Mouse (Mus musculus) MEL (cell line): Measurements from ENCODE around the gene Fam209. TPM values are rescaled to one million over a fixed set of nuclear protein-coding genes. Genes with fewer than 3 reads are reported as not detected.

ENCODE experiments used
- DNase-seq: peaks from one replicate; pipeline ENCODE4 v3.0.0; 2011; ENCODE audit warnings: low read depth, low spot score
- H3K27ac ChIP-seq: 2 replicates; pipeline ENCODE4 v1.5.1; 2012; ENCODE audit warnings: low read depth, mild to moderate bottlenecking, control low read depth, low read length, moderate library complexity; ENCODE audit not compliant: control insufficient read depth
- H3K27me3 ChIP-seq, 2 experiments: fragments of 150-350 bp in 1 of 2; sonication (generic) in 1 of 2; 2 replicates each; pipeline ENCODE4 v1.6.1; 2012; ENCODE audit warnings: low read length in 2 of 2, mild to moderate bottlenecking in 2 of 2, improper control_type of control experiment in 1 of 2, moderate library complexity in 1 of 2; ENCODE audit not compliant: insufficient read depth in 2 of 2, control insufficient read depth in 1 of 2
- H3K36me3 ChIP-seq, 2 experiments: 2 replicates each; pipeline ENCODE4 v1.6.1; 2012 to 2014; ENCODE audit warnings: low read length in 2 of 2, improper control_type of control experiment in 1 of 2, inconsistent platforms in 1 of 2, mild to moderate bottlenecking in 1 of 2; ENCODE audit not compliant: insufficient read depth in 2 of 2, control insufficient read depth in 1 of 2
- H3K4me1 ChIP-seq, 2 experiments: fragments of 150-350 bp in 1 of 2; sonication (generic) in 1 of 2; 2 replicates each; pipeline ENCODE4 v1.6.1; 2012; ENCODE audit warnings: low read length in 2 of 2, improper control_type of control experiment in 1 of 2, mild to moderate bottlenecking in 1 of 2; ENCODE audit not compliant: insufficient read depth in 2 of 2, control insufficient read depth in 1 of 2
- H3K4me3 ChIP-seq, 2 experiments: fragments of 150-350 bp in 1 of 2; sonication (generic) in 1 of 2; 2 replicates each; pipeline ENCODE4 v1.5.1; 2012; ENCODE audit warnings: low read depth in 2 of 2, low read length in 2 of 2, mild to moderate bottlenecking in 2 of 2, moderate library complexity in 2 of 2, control low read depth in 1 of 2, improper control_type of control experiment in 1 of 2; ENCODE audit not compliant: control insufficient read depth in 1 of 2, insufficient read depth in 1 of 2
- H3K79me2 ChIP-seq: 2 replicates; pipeline ENCODE4 v1.6.1; 2012; ENCODE audit warnings: mild to moderate bottlenecking, low read length, moderate library complexity; ENCODE audit not compliant: control insufficient read depth, poor library complexity, insufficient read depth
- H3K9ac ChIP-seq: 2 replicates; pipeline ENCODE4 v1.6.1; 2012; ENCODE audit warnings: low read depth, mild to moderate bottlenecking, control low read depth, low read length, moderate library complexity; ENCODE audit not compliant: control insufficient read depth, poor library complexity, severe bottlenecking
- H3K9me3 ChIP-seq: fragments of 150-350 bp; sonication (generic); replicated peaks from 2 replicates; pipeline ENCODE4 v1.6.1; 2012; ENCODE audit warnings: mild to moderate bottlenecking, low read length, improper control_type of control experiment, moderate library complexity; ENCODE audit not compliant: insufficient read depth
- CHD1 ChIP-seq: IDR thresholded peaks from 2 replicates; pipeline ENCODE4 v1.6.1; 2012; ENCODE audit warnings: low read depth, mild to moderate bottlenecking, inconsistent platforms, low read length, improper control_type of control experiment
- CTCF ChIP-seq, 3 experiments: IDR thresholded peaks in 2 of 3; conservative IDR thresholded peaks in 1 of 3; 2 replicates each; pipeline ENCODE4 v1.5.1; 2011 to 2012; ENCODE audit warnings: low read length in 3 of 3, low read depth in 2 of 3, mild to moderate bottlenecking in 2 of 3, improper control_type of control experiment in 1 of 3, inconsistent platforms in 1 of 3, mixed read lengths in 1 of 3, moderate library complexity in 1 of 3; ENCODE audit not compliant: control insufficient read depth in 1 of 3, insufficient read depth in 1 of 3, poor library complexity in 1 of 3, severe bottlenecking in 1 of 3
- EP300 ChIP-seq, 2 experiments: IDR thresholded peaks; 2 replicates each; pipeline ENCODE4 v1.6.1; 2011; ENCODE audit warnings: improper control_type of control experiment in 2 of 2, low read length in 2 of 2, low read depth in 1 of 2, mild to moderate bottlenecking in 1 of 2
- GATA1 ChIP-seq: IDR thresholded peaks from 2 replicates; pipeline ENCODE4 v1.6.1; 2011; ENCODE audit warnings: low read depth, low read length, improper control_type of control experiment
- HCFC1 ChIP-seq: IDR thresholded peaks from 2 replicates; pipeline ENCODE4 v1.6.1; 2012; ENCODE audit warnings: low read depth, mild to moderate bottlenecking, inconsistent platforms, low read length, improper control_type of control experiment, moderate library complexity
- JUND ChIP-seq: IDR thresholded peaks from 2 replicates; pipeline ENCODE4 v1.6.1; 2011; ENCODE audit warnings: low read depth, mild to moderate bottlenecking, improper control_type of control experiment, low read length
- KAT2A ChIP-seq: conservative IDR thresholded peaks from 2 replicates; pipeline ENCODE4 v1.6.1; 2012; ENCODE audit warnings: low read depth, low read length, improper control_type of control experiment, inconsistent platforms
- MAFK ChIP-seq: IDR thresholded peaks from 2 replicates; pipeline ENCODE4 v1.6.1; 2011; ENCODE audit warnings: low read depth, mild to moderate bottlenecking, low read length, improper control_type of control experiment, borderline replicate concordance
- MAX ChIP-seq: IDR thresholded peaks from 2 replicates; pipeline ENCODE4 v1.6.1; 2011; ENCODE audit warnings: low read length, improper control_type of control experiment
- MAZ ChIP-seq: IDR thresholded peaks from 2 replicates; pipeline ENCODE4 v1.6.1; 2012; ENCODE audit warnings: low read depth, mild to moderate bottlenecking, inconsistent platforms, low read length, improper control_type of control experiment
- MEF2A ChIP-seq: IDR thresholded peaks from 2 replicates; pipeline ENCODE4 v1.6.1; 2014; ENCODE audit warnings: low read depth, mild to moderate bottlenecking, inconsistent platforms, low read length, improper control_type of control experiment; ENCODE audit not compliant: poor library complexity, insufficient replicate concordance, severe bottlenecking; ENCODE audit errors: extremely low read depth
- MXI1 ChIP-seq: IDR thresholded peaks from 2 replicates; pipeline ENCODE4 v1.6.1; 2011; ENCODE audit warnings: mild to moderate bottlenecking, low read depth, low read length, improper control_type of control experiment
- MYB ChIP-seq: IDR thresholded peaks from 2 replicates; pipeline ENCODE4 v1.6.1; 2011; ENCODE audit warnings: mild to moderate bottlenecking, low read depth, low read length, improper control_type of control experiment
- MYC ChIP-seq: IDR thresholded peaks from 2 replicates; pipeline ENCODE4 v1.6.1; 2011; ENCODE audit warnings: low read depth, mild to moderate bottlenecking, low read length, improper control_type of control experiment, moderate library complexity
- NRF1 ChIP-seq: IDR thresholded peaks from 2 replicates; pipeline ENCODE4 v1.6.1; 2014; ENCODE audit warnings: low read depth, mild to moderate bottlenecking, inconsistent platforms, low read length, improper control_type of control experiment, moderate library complexity; ENCODE audit not compliant: poor library complexity, insufficient read depth, severe bottlenecking
- POLR2A ChIP-seq, 2 experiments: IDR thresholded peaks; 2 replicates each; pipeline ENCODE4 v1.6.1; 2011 to 2012; ENCODE audit warnings: low read length in 2 of 2, mild to moderate bottlenecking in 2 of 2, control low read depth in 1 of 2, improper control_type of control experiment in 1 of 2, low read depth in 1 of 2, moderate library complexity in 1 of 2; ENCODE audit not compliant: control insufficient read depth in 1 of 2, insufficient read depth in 1 of 2, poor library complexity in 1 of 2
- POLR2AphosphoS2 ChIP-seq: IDR thresholded peaks from 2 replicates; pipeline ENCODE4 v1.6.1; 2011; ENCODE audit warnings: low read length, improper control_type of control experiment
- RAD21 ChIP-seq: IDR thresholded peaks from 2 replicates; pipeline ENCODE4 v1.6.1; 2011; ENCODE audit warnings: mild to moderate bottlenecking, low read depth, low read length, improper control_type of control experiment
- SIN3A ChIP-seq: IDR thresholded peaks from 2 replicates; pipeline ENCODE4 v1.6.1; 2012; ENCODE audit warnings: low read length, improper control_type of control experiment, inconsistent platforms
- TAL1 ChIP-seq: IDR thresholded peaks from 2 replicates; pipeline ENCODE4 v1.6.1; 2012; ENCODE audit warnings: mild to moderate bottlenecking, inconsistent platforms, low read length, moderate library complexity, mixed read lengths
- TCF12 ChIP-seq: IDR thresholded peaks from 2 replicates; pipeline ENCODE4 v1.6.1; 2014; ENCODE audit warnings: low read depth, mild to moderate bottlenecking, inconsistent platforms, low read length, improper control_type of control experiment, moderate library complexity
- USF1 ChIP-seq: IDR thresholded peaks from 2 replicates; pipeline ENCODE4 v1.6.1; 2014; ENCODE audit warnings: low read depth, mild to moderate bottlenecking, inconsistent platforms, low read length, improper control_type of control experiment, moderate library complexity
- USF2 ChIP-seq, 2 experiments: IDR thresholded peaks; 2 replicates each; pipeline ENCODE4 v1.6.1; 2011 to 2012; ENCODE audit warnings: improper control_type of control experiment in 2 of 2, low read length in 2 of 2, borderline replicate concordance in 1 of 2, inconsistent platforms in 1 of 2, low read depth in 1 of 2, mild to moderate bottlenecking in 1 of 2; ENCODE audit not compliant: insufficient read depth in 1 of 2
- ZC3H11A ChIP-seq: IDR thresholded peaks from 2 replicates; pipeline ENCODE4 v1.6.1; 2012; ENCODE audit warnings: low read depth, mild to moderate bottlenecking, inconsistent platforms, low read length, improper control_type of control experiment
- ZMIZ1 ChIP-seq: IDR thresholded peaks from 2 replicates; pipeline ENCODE4 v1.6.1; 2012; ENCODE audit warnings: low read depth, mild to moderate bottlenecking, inconsistent platforms, low read length, improper control_type of control experiment, moderate library complexity
- polyA plus RNA-seq, 2 experiments: library from polyadenylated mRNA; stranded (reverse) in 1 of 2; unstranded in 1 of 2; fragments of >175 nt in 1 of 2; fragments of >200 nt in 1 of 2; gene quantifications; 2 replicates each; pipeline versions ENCODE4 v1.2.1 to v1.2.4; 2012; ENCODE audit warnings: low replicate concordance in 2 of 2, low read depth in 1 of 2; ENCODE audit not compliant: insufficient read length in 2 of 2, insufficient read depth in 1 of 2, missing spikeins in 1 of 2
- total RNA-seq: library from RNA; depleted of rRNA; stranded (reverse); fragments of 300-350 nt; gene quantifications from 2 replicates; pipeline ENCODE4 v1.2.3, GENCODE M21; 2012

Fam209 gene
- total and polyA plus RNA-seq, 3 experiments = 0.31 to 0.65 TPM; not detected in 1

- TF ChIP-seq HCFC1 (no peak), ZC3H11A (no peak), MYC (no peak)
Measured at GRCm38 (mm10) chr2:172430609-172431008, 41.7 kb upstream of the Fam209 start (continued).

- Histone ChIP-seq H3K9me3 (no peaks in the 10 kb centered on the region), H3K36me3 (peaks cover 0 to 5% of the 10 kb centered on the region in 2 experiments; a peak in 2 of 4 replicates), H3K4me3 (no peak overlapping the region), H3K9ac (no peak overlapping the region), H3K79me2 (no peaks in the 10 kb centered on the region), H3K27me3 (no peaks in the 10 kb centered on the region), H3K4me1 (peaks cover 0 to 11% of the 10 kb centered on the region in 2 experiments; a peak in 2 of 4 replicates), H3K27ac (no peak overlapping the region)
- TF ChIP-seq MAZ = no peak
- no peak for TF ChIP-seq USF1
- TF ChIP-seq EP300 (IDR thresholded peaks at IDR 0.05; ENCODE audit: low read depth in 1 of 2, low read length in 2 of 2) = no peak
- TF ChIP-seq NRF1 = no peak
- no peak for TF ChIP-seq CTCF (IDR thresholded peaks at IDR 0.05 in 2 of 3, conservative IDR thresholded peaks at IDR 0.05 in 1 of 3; ENCODE audit: control insufficient read depth in 1 of 3, insufficient read depth in 1 of 3, low read depth in 2 of 3, low read length in 3 of 3, poor library complexity in 1 of 3, severe bottlenecking in 1 of 3)
- TF ChIP-seq MAX = no peak
- no peak for TF ChIP-seq POLR2AphosphoS2
- no peak for TF ChIP-seq TCF12
- no peak for TF ChIP-seq USF2 (IDR thresholded peaks at IDR 0.05; ENCODE audit: borderline replicate concordance in 1 of 2, insufficient read depth in 1 of 2, low read depth in 1 of 2, low read length in 2 of 2)
- no peak for TF ChIP-seq POLR2A (IDR thresholded peaks at IDR 0.05; ENCODE audit: control insufficient read depth in 1 of 2, insufficient read depth in 1 of 2, low read depth in 1 of 2, low read length in 2 of 2, poor library complexity in 1 of 2)
- no peak for TF ChIP-seq RAD21
- DNase-seq = no peak
Measured at GRCm38 (mm10) chr2:172433746-172434145, 38.6 kb upstream of the Fam209 start.

- no peak overlapping the region for H3K27ac ChIP-seq
- peaks cover 17% of the 10 kb centered on the region for H3K79me2 ChIP-seq
- no peaks in the 10 kb centered on the region for H3K27me3 ChIP-seq
- no peak for DNase-seq
- peaks cover 0 to 5% of the 10 kb centered on the region in 2 experiments; a peak in 2 of 4 replicates for H3K36me3 ChIP-seq
- no peak overlapping the region for H3K4me3 ChIP-seq
- H3K9me3 ChIP-seq = no peaks in the 10 kb centered on the region
- TF ChIP-seq ZC3H11A (no peak), MEF2A (no peak), JUND (no peak), MAX (no peak), MAFK (no peak), MXI1 (no peak), KAT2A (no peak), ZMIZ1 (no peak), GATA1 (no peak), TAL1 (no peak), CTCF (IDR thresholded peaks at IDR 0.05 in 2 of 3, conservative IDR thresholded peaks at IDR 0.05 in 1 of 3; ENCODE audit: control insufficient read depth in 1 of 3, insufficient read depth in 1 of 3, low read depth in 2 of 3, low read length in 3 of 3, poor library complexity in 1 of 3, severe bottlenecking in 1 of 3) (no peak), SIN3A (no peak), MYB (no peak), NRF1 (no peak), CHD1 (no peak)
- H3K9ac ChIP-seq = no peak overlapping the region
- peaks cover 3 to 7% of the 10 kb centered on the region in 2 experiments; a peak in 3 of 4 replicates for H3K4me1 ChIP-seq
Measured at GRCm38 (mm10) chr2:172437371-172437952, 34.9 kb upstream of the Fam209 start.
